Mouse (Mus musculus) MEL (cell line): ENCODE measurements around the gene Gm20388. TPM values are rescaled to one million over a fixed set of nuclear protein-coding genes. Genes with fewer than 3 reads are reported as not detected.

ENCODE experiments used
- DNase-seq: peaks from one replicate; pipeline ENCODE4 v3.0.0; 2011; ENCODE audit warnings: low read depth, low spot score
- H3K27ac ChIP-seq: 2 replicates; pipeline ENCODE4 v1.5.1; 2012; ENCODE audit warnings: low read depth, mild to moderate bottlenecking, control low read depth, low read length, moderate library complexity; ENCODE audit not compliant: control insufficient read depth
- H3K27me3 ChIP-seq, 2 experiments: fragments of 150-350 bp in 1 of 2; sonication (generic) in 1 of 2; 2 replicates each; pipeline ENCODE4 v1.6.1; 2012; ENCODE audit warnings: low read length in 2 of 2, mild to moderate bottlenecking in 2 of 2, improper control_type of control experiment in 1 of 2, moderate library complexity in 1 of 2; ENCODE audit not compliant: insufficient read depth in 2 of 2, control insufficient read depth in 1 of 2
- H3K36me3 ChIP-seq, 2 experiments: 2 replicates each; pipeline ENCODE4 v1.6.1; 2012 to 2014; ENCODE audit warnings: low read length in 2 of 2, improper control_type of control experiment in 1 of 2, inconsistent platforms in 1 of 2, mild to moderate bottlenecking in 1 of 2; ENCODE audit not compliant: insufficient read depth in 2 of 2, control insufficient read depth in 1 of 2
- H3K4me1 ChIP-seq, 2 experiments: fragments of 150-350 bp in 1 of 2; sonication (generic) in 1 of 2; 2 replicates each; pipeline ENCODE4 v1.6.1; 2012; ENCODE audit warnings: low read length in 2 of 2, improper control_type of control experiment in 1 of 2, mild to moderate bottlenecking in 1 of 2; ENCODE audit not compliant: insufficient read depth in 2 of 2, control insufficient read depth in 1 of 2
- H3K4me3 ChIP-seq, 2 experiments: fragments of 150-350 bp in 1 of 2; sonication (generic) in 1 of 2; 2 replicates each; pipeline ENCODE4 v1.5.1; 2012; ENCODE audit warnings: low read depth in 2 of 2, low read length in 2 of 2, mild to moderate bottlenecking in 2 of 2, moderate library complexity in 2 of 2, control low read depth in 1 of 2, improper control_type of control experiment in 1 of 2; ENCODE audit not compliant: control insufficient read depth in 1 of 2, insufficient read depth in 1 of 2
- H3K79me2 ChIP-seq: 2 replicates; pipeline ENCODE4 v1.6.1; 2012; ENCODE audit warnings: mild to moderate bottlenecking, low read length, moderate library complexity; ENCODE audit not compliant: control insufficient read depth, poor library complexity, insufficient read depth
- H3K9ac ChIP-seq: 2 replicates; pipeline ENCODE4 v1.6.1; 2012; ENCODE audit warnings: low read depth, mild to moderate bottlenecking, control low read depth, low read length, moderate library complexity; ENCODE audit not compliant: control insufficient read depth, poor library complexity, severe bottlenecking
- H3K9me3 ChIP-seq: fragments of 150-350 bp; sonication (generic); replicated peaks from 2 replicates; pipeline ENCODE4 v1.6.1; 2012; ENCODE audit warnings: mild to moderate bottlenecking, low read length, improper control_type of control experiment, moderate library complexity; ENCODE audit not compliant: insufficient read depth
- BHLHE40 ChIP-seq: IDR thresholded peaks from 2 replicates; pipeline ENCODE4 v1.6.1; 2012; ENCODE audit warnings: low read depth, mild to moderate bottlenecking, inconsistent platforms, low read length, improper control_type of control experiment, borderline replicate concordance
- CHD1 ChIP-seq: IDR thresholded peaks from 2 replicates; pipeline ENCODE4 v1.6.1; 2012; ENCODE audit warnings: low read depth, mild to moderate bottlenecking, inconsistent platforms, low read length, improper control_type of control experiment
- CHD2 ChIP-seq: IDR thresholded peaks from 2 replicates; pipeline ENCODE4 v1.6.1; 2011; ENCODE audit warnings: low read length, improper control_type of control experiment
- E2F4 ChIP-seq: IDR thresholded peaks from 2 replicates; pipeline ENCODE4 v1.6.1; 2011; ENCODE audit warnings: low read depth, low read length, improper control_type of control experiment, borderline replicate concordance
- ELF1 ChIP-seq: IDR thresholded peaks from 2 replicates; pipeline ENCODE4 v1.6.1; 2014; ENCODE audit warnings: low read depth, mild to moderate bottlenecking, inconsistent platforms, low read length, improper control_type of control experiment, moderate library complexity
- ETS1 ChIP-seq: IDR thresholded peaks from 2 replicates; pipeline ENCODE4 v1.6.1; 2012; ENCODE audit warnings: low read depth, mild to moderate bottlenecking, inconsistent platforms, low read length, improper control_type of control experiment, moderate library complexity
- GABPA ChIP-seq: IDR thresholded peaks from 2 replicates; pipeline ENCODE4 v1.6.1; 2012; ENCODE audit warnings: low read depth, mild to moderate bottlenecking, inconsistent platforms, low read length, improper control_type of control experiment, moderate library complexity
- HCFC1 ChIP-seq: IDR thresholded peaks from 2 replicates; pipeline ENCODE4 v1.6.1; 2012; ENCODE audit warnings: low read depth, mild to moderate bottlenecking, inconsistent platforms, low read length, improper control_type of control experiment, moderate library complexity
- KAT2A ChIP-seq: conservative IDR thresholded peaks from 2 replicates; pipeline ENCODE4 v1.6.1; 2012; ENCODE audit warnings: low read depth, low read length, improper control_type of control experiment, inconsistent platforms
- MAFK ChIP-seq: IDR thresholded peaks from 2 replicates; pipeline ENCODE4 v1.6.1; 2011; ENCODE audit warnings: low read depth, mild to moderate bottlenecking, low read length, improper control_type of control experiment, borderline replicate concordance
- MAX ChIP-seq: IDR thresholded peaks from 2 replicates; pipeline ENCODE4 v1.6.1; 2011; ENCODE audit warnings: low read length, improper control_type of control experiment
- MAZ ChIP-seq: IDR thresholded peaks from 2 replicates; pipeline ENCODE4 v1.6.1; 2012; ENCODE audit warnings: low read depth, mild to moderate bottlenecking, inconsistent platforms, low read length, improper control_type of control experiment
- MEF2A ChIP-seq: IDR thresholded peaks from 2 replicates; pipeline ENCODE4 v1.6.1; 2014; ENCODE audit warnings: low read depth, mild to moderate bottlenecking, inconsistent platforms, low read length, improper control_type of control experiment; ENCODE audit not compliant: poor library complexity, insufficient replicate concordance, severe bottlenecking; ENCODE audit errors: extremely low read depth
- MXI1 ChIP-seq: IDR thresholded peaks from 2 replicates; pipeline ENCODE4 v1.6.1; 2011; ENCODE audit warnings: mild to moderate bottlenecking, low read depth, low read length, improper control_type of control experiment
- MYC ChIP-seq: IDR thresholded peaks from 2 replicates; pipeline ENCODE4 v1.6.1; 2011; ENCODE audit warnings: low read depth, mild to moderate bottlenecking, low read length, improper control_type of control experiment, moderate library complexity
- NELFE ChIP-seq: IDR thresholded peaks from 2 replicates; pipeline ENCODE4 v1.6.1; 2011; ENCODE audit warnings: low read depth, low read length, improper control_type of control experiment
- NRF1 ChIP-seq: IDR thresholded peaks from 2 replicates; pipeline ENCODE4 v1.6.1; 2014; ENCODE audit warnings: low read depth, mild to moderate bottlenecking, inconsistent platforms, low read length, improper control_type of control experiment, moderate library complexity; ENCODE audit not compliant: poor library complexity, insufficient read depth, severe bottlenecking
- POLR2AphosphoS2 ChIP-seq: IDR thresholded peaks from 2 replicates; pipeline ENCODE4 v1.6.1; 2011; ENCODE audit warnings: low read length, improper control_type of control experiment
- RAD21 ChIP-seq: IDR thresholded peaks from 2 replicates; pipeline ENCODE4 v1.6.1; 2011; ENCODE audit warnings: mild to moderate bottlenecking, low read depth, low read length, improper control_type of control experiment
- RCOR1 ChIP-seq: IDR thresholded peaks from 2 replicates; pipeline ENCODE4 v1.6.1; 2012; ENCODE audit warnings: low read depth, mild to moderate bottlenecking, inconsistent platforms, low read length, improper control_type of control experiment
- SIN3A ChIP-seq: IDR thresholded peaks from 2 replicates; pipeline ENCODE4 v1.6.1; 2012; ENCODE audit warnings: low read length, improper control_type of control experiment, inconsistent platforms
- SMC3 ChIP-seq: IDR thresholded peaks from 2 replicates; pipeline ENCODE4 v1.6.1; 2011; ENCODE audit warnings: low read depth, low read length, improper control_type of control experiment
- TBP ChIP-seq: IDR thresholded peaks from 2 replicates; pipeline ENCODE4 v1.8.0; 2011; ENCODE audit warnings: low read depth, low read length, improper control_type of control experiment
- UBTF ChIP-seq: IDR thresholded peaks from 2 replicates; pipeline ENCODE4 v1.6.1; 2012; ENCODE audit warnings: low read depth, mild to moderate bottlenecking, inconsistent platforms, low read length, improper control_type of control experiment, moderate library complexity, borderline replicate concordance; ENCODE audit not compliant: insufficient read depth
- USF1 ChIP-seq: IDR thresholded peaks from 2 replicates; pipeline ENCODE4 v1.6.1; 2014; ENCODE audit warnings: low read depth, mild to moderate bottlenecking, inconsistent platforms, low read length, improper control_type of control experiment, moderate library complexity
- polyA plus RNA-seq, 2 experiments: library from polyadenylated mRNA; stranded (reverse) in 1 of 2; unstranded in 1 of 2; fragments of >175 nt in 1 of 2; fragments of >200 nt in 1 of 2; gene quantifications; 2 replicates each; pipeline versions ENCODE4 v1.2.1 to v1.2.4; 2012; ENCODE audit warnings: low replicate concordance in 2 of 2, low read depth in 1 of 2; ENCODE audit not compliant: insufficient read length in 2 of 2, insufficient read depth in 1 of 2, missing spikeins in 1 of 2
- total RNA-seq: library from RNA; depleted of rRNA; stranded (reverse); fragments of 300-350 nt; gene quantifications from 2 replicates; pipeline ENCODE4 v1.2.3, GENCODE M21; 2012

Gene Gm20388
- total and polyA plus RNA-seq, 3 experiments, result 11.1 to 17.8 TPM; not detected in 1

DNA sequence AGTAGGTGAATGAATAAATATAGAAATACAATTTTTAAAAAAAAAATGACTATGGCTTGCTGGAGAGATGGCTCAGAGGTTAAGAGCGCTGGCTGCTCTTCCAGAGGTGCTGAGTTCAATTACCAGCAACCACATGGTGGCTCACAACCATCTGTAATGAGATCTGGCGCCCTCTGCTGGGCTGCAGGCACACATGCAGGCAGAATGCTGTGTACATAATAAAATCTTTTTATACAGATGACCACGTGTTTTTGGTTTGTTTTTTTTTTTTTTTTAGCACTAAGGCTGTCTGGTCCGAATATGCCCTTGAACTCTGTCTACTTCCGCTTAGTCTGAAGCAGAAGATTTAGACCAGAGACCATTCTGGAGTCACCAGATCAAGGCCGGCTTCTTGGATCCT lies 411.1 kb downstream of the Gm20388 start (continued):
- TF ChIP-seq MAX (peak; percentile 98), SIN3A (peak; percentile 86), MXI1 (peak; percentile 91)

DNA sequence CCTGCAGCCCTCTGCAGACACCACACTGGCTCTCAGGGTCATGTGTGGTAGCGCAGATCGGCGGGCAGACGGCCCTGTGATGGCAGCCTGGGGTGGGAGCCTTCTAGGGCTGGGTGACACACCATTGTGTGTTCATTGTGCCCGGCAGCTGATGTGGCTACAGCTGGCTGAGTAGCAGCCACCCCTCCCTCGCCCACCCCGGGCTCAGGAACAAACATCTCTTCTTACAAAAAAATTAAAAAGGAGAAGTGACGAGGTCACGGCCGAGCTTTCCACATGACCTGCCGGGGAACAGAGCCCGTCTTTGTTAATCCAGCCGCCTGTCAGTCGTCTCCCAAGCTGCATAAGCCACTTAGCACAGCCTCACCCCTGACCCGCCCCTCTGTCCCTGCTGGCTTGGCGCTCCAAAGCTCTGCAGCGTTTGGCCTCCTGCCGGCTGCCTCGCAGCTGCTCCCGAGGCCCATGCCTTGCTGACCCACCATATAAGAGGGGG lies 412.4 kb downstream of the Gm20388 start:
- no peak overlapping the region for H3K9ac ChIP-seq
- H3K4me1 ChIP-seq, result peaks cover 9 to 42% of the 10 kb centered on the region in 2 experiments
- H3K4me3 ChIP-seq, result no peak overlapping the region
- no peaks in the 10 kb centered on the region for H3K79me2 ChIP-seq
- no peaks in the 10 kb centered on the region for H3K9me3 ChIP-seq
- H3K27me3 ChIP-seq, result no peaks in the 10 kb centered on the region
- no peak for TF ChIP-seq ELF1
- TF ChIP-seq MAZ, result peak; percentile 35; the same call in 1 of the 2 replicates
- TF ChIP-seq USF1, result peak; percentile 46
- TF ChIP-seq RAD21, result no peak
- no peak for TF ChIP-seq TBP
- TF ChIP-seq MAX, result no peak
- TF ChIP-seq ETS1, result 0 out of 2 replicates have a peak, but pooled peaks have one; percentile 25
- H3K27ac ChIP-seq, result no peak overlapping the region
- peaks cover 0 to 16% of the 10 kb centered on the region in 2 experiments; a peak in 2 of 4 replicates for H3K36me3 ChIP-seq
- peak; percentile 58 for DNase-seq

- Histone ChIP-seq H3K79me2 (no peaks in the 10 kb centered on the region), H3K36me3 (peaks cover 0 to 27% of the 10 kb centered on the region in 2 experiments; a peak in 2 of 4 replicates), H3K4me3 (no peak overlapping the region), H3K4me1 (peaks cover 19 to 57% of the 10 kb centered on the region in 2 experiments), H3K27ac (peak overlapping the region; percentile 74), H3K27me3 (no peaks in the 10 kb centered on the region), H3K9ac (peak overlapping the region; percentile 21; the same call in 1 of the 2 replicates), H3K9me3 (no peaks in the 10 kb centered on the region)
- no peak for TF ChIP-seq MAFK
- no peak for TF ChIP-seq MYC
- TF ChIP-seq GABPA, result no peak
- no peak for TF ChIP-seq NRF1
- TF ChIP-seq POLR2AphosphoS2, result no peak
- no peak for TF ChIP-seq RAD21
- TF ChIP-seq CHD2, result no peak
- TF ChIP-seq ETS1, result no peak
- no peak for TF ChIP-seq BHLHE40
- no peak for TF ChIP-seq KAT2A
- no peak for TF ChIP-seq NELFE
- TF ChIP-seq CHD1, result no peak
- no peak for TF ChIP-seq E2F4
- TF ChIP-seq MEF2A, result no peak
- no peak for TF ChIP-seq SIN3A
- no peak for TF ChIP-seq RCOR1
- TF ChIP-seq UBTF, result no peak
- TF ChIP-seq SMC3, result no peak
- TF ChIP-seq HCFC1, result no peak
- no peak for DNase-seq
Observed at GRCm38 (mm10) chr8:120324555-120324954, 413.9 kb downstream of the Gm20388 start.
